Mouse (Mus musculus) brown adipose tissue, adult 24 weeks (tissue): ENCODE measurements around the gene Atad3a. TPM values are rescaled to one million over a fixed set of nuclear protein-coding genes. Genes with fewer than 3 reads are reported as not detected.

Source experiments
- H3K27ac ChIP-seq: fragments of 200-500 bp; replicated peaks from 2 replicates; pipeline ENCODE4 v1.5.1; 2012; ENCODE audit warnings: low read depth, mild to moderate bottlenecking, low read length
- H3K4me1 ChIP-seq: fragments of 200-500 bp; 2 replicates; pipeline ENCODE4 v1.6.1; 2012; ENCODE audit warnings: low read length, mixed read lengths; ENCODE audit not compliant: control insufficient read depth, insufficient read depth, insufficient read length
- H3K4me3 ChIP-seq: fragments of 200-500 bp; 2 replicates; pipeline ENCODE4 v1.5.1; 2012; ENCODE audit warnings: low read depth, mild to moderate bottlenecking, low read length, moderate library complexity; ENCODE audit not compliant: insufficient read depth
- polyA plus RNA-seq: library from polyadenylated mRNA; stranded (reverse); fragments of >200 nt; gene quantifications from 2 replicates; pipeline ENCODE4 v1.2.4, GENCODE M21; 2012; ENCODE audit not compliant: missing spikeins, insufficient read depth, insufficient read length

The Atad3a gene
- polyA plus RNA-seq, 1 experiment, result 57.0 TPM

- peak overlapping the region; percentile 85 for H3K27ac ChIP-seq
Observed at GRCm38 (mm10) chr4:155783486-155784080, 22.7 kb upstream of the Atad3a start.

GRCm38 (mm10) chr4:155780895-155781294 lies 20.0 kb upstream of the Atad3a start:
- Histone ChIP-seq H3K4me3 (no peak overlapping the region), H3K4me1 (peaks cover 21% of the 10 kb centered on the region), H3K27ac (peak overlapping the region; percentile 91)

More at GRCm38 (mm10) chr4:155783486-155784080, 22.7 kb upstream of the Atad3a start:
- Histone ChIP-seq H3K4me3 (peak overlapping the region; percentile 82), H3K4me1 (peaks cover 11% of the 10 kb centered on the region)

DNA sequence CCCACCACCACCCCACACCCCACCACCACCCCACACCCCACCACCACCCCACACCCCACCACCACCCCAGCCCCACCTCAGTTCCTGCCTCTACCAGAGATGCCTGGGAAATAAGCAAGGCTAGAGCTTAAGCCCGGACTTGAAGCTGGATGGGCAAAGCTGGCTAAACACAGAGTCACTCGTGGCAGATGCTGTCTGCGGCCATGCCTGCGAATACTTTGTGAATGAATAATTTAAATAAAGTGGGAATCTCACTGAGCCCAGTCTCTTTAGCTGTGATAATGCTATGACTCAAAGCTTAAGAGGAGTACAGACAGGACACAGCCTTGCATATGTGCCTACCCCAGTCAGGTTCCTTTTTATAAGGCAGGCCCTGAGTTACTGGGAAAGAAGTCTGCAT lies 18.6 kb upstream of the Atad3a start:
- peak overlapping the region; percentile 75; the same call in 1 of the 2 replicates for H3K27ac ChIP-seq

DNA sequence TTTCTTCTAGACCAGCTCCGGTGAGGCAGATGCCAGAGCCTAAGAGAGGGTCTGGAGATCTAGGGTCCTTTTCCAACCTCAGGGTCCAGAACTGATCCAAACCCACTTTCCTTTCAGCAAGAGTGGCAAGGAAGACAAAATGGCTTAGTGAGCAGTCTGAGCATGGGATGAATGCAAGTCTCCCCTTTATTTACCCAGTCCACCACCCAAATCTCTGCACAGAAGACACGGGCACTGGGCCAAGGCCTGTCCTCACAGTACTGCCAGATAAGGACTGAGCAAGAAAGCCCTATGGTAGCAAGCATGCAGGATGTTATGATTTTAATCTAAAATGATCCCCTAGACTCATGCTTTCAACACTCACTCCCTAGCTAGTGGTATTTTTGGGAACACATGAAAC lies 16.9 kb upstream of the Atad3a start:
- 0 out of 2 replicates have a peak overlapping the region, but pooled peaks have one; percentile 6 for H3K27ac ChIP-seq
- peaks cover 25% of the 10 kb centered on the region for H3K4me1 ChIP-seq
- H3K4me3 ChIP-seq, result no peak overlapping the region

More for the DNA sequence above, 18.6 kb upstream of the Atad3a start:
- Histone ChIP-seq H3K4me1 (peaks cover 25% of the 10 kb centered on the region), H3K4me3 (no peak overlapping the region)

DNA sequence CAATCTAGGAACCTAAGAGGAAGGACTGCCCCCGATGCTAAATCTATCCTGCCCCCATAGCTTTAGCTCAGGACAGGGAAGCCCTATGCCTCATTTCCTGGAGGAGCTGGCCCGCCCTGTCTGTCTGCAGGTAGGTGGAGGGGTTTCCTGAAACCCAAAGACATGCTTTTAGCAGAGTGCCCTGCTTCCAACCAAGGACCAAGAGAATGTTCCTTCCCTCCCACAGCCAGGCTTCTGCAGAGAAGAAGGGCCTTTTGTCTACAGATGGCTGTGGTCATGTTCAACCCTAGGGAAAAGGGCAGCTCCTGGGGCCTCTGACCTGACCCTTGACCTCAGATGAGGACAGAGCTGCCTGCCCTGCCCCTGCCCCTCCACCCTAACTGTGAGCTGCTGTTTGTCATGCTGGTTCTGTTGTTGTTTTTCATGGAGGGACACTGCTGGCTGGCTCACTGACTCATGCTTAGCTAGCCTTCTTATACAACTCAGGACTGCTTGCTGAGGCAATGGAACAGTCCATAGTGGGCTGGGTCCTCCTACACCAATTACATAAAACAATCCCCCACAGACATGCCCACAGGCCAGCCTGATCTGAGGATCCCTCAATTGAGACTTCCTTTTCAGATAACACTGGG lies 15.9 kb upstream of the Atad3a start:
- Histone ChIP-seq H3K4me1 (peaks cover 25% of the 10 kb centered on the region), H3K27ac (peak overlapping the region; percentile 97), H3K4me3 (no peak overlapping the region)

GRCm38 (mm10) chr4:155775855-155776254 lies 15.0 kb upstream of the Atad3a start:
- Histone ChIP-seq H3K27ac (peak overlapping the region; percentile 97), H3K4me3 (no peak overlapping the region), H3K4me1 (peaks cover 22% of the 10 kb centered on the region)

DNA sequence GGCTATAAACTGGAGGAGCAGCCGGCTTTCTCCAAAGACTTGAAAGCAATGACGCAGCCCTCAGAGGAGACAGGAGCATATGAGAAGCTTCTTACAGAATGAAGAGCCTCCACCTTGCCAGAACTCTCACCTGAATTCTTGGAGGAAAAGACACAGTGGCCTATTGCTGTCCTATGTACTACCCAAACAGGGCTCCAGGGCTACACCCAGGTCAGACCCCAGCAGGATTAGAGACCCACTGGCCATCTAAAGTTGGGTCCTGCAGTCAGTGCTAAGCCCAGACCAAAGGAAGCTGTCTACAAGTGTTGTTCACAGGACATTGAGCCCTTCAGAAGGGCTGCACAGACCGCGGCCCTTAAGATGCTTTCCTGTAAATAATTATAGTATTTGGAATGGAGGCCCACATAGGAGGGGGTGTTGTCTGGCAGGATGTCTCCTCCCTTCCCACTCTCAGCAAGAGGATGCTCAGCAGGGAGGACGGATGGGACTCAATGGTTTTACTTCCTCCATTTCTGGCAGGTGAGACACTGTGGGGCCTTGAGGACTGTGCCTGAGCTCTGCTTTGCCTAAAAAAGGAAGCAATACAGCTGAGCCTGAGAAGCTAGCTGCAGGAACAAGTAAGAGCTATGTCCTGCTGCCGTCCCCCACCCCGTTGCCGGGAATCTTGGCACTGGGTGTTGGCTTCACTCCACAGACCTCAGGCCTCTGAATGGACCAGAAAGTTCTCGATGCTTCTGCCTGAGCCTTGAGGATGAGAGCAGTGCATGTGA lies 14.3 kb upstream of the Atad3a start:
- Histone ChIP-seq H3K27ac (peak overlapping the region; percentile 97), H3K4me3 (no peak overlapping the region)

GRCm38 (mm10) chr4:155774280-155774754 lies 13.4 kb upstream of the Atad3a start, which contains the start of gene Vwa1:
Gene Vwa1 (minus strand): TSS chr4:155774698.
- H3K4me1 ChIP-seq, result peaks cover 18% of the 10 kb centered on the region
- H3K4me3 ChIP-seq, result peak within 1 kb of the TSS; percentile 56
- peak within 1 kb of the TSS; percentile 97 for H3K27ac ChIP-seq

More for the DNA sequence above, 14.3 kb upstream of the Atad3a start:
- H3K4me1 ChIP-seq, result peaks cover 20% of the 10 kb centered on the region

- peaks cover 15% of the 10 kb centered on the region for H3K4me1 ChIP-seq
- H3K4me3 ChIP-seq, result peak overlapping the region; percentile 56
- H3K27ac ChIP-seq, result no peak overlapping the region
Observed at GRCm38 (mm10) chr4:155773335-155774078, 12.6 kb upstream of the Atad3a start.

- no peak overlapping the region for H3K27ac ChIP-seq
- H3K4me3 ChIP-seq, result no peak overlapping the region
- H3K4me1 ChIP-seq, result peaks cover 15% of the 10 kb centered on the region
Observed at GRCm38 (mm10) chr4:155772786-155773185, 11.9 kb upstream of the Atad3a start.

DNA sequence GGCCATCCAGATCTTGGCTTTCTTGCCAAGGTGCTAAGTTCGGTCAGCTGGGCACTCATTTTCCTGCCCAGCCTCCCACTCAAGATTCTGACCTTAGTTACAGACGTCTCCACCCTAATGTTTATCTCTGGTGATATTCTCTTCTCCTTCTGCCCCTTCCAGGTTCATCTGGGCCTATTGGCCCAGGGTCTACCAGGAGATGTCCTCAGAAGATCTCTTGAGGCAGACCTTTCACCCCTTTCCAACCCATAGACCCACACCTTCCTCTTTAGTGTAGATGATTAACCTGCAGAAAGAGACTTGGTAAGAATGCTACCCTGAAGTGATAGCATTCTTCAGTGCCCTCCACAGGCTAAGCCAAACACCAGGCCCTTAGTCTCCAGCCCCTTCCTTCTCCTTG lies 10.8 kb upstream of the Atad3a start:
- no peak overlapping the region for H3K27ac ChIP-seq
- H3K4me1 ChIP-seq, result peaks cover 10% of the 10 kb centered on the region
- H3K4me3 ChIP-seq, result no peak overlapping the region

DNA sequence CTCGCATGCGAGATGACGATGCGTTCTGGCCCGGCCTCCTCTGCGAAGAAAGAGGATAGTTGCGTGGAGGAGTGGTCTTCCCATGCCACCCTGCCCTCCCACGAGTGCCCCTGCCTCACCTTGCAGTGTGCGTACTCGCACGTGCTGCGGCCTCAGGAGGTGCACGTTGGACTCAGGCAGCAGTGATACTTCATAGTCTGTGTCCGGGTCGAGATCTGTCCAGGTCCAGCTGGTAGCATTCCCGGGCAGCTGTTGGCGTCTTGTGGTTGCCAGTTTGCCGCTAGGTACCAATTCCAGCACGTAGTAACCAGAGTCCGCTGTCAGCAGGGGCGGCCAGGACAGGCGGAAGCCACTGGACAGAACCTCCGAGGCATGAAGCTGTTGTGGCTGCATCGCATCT lies 9.7 kb upstream of the Atad3a start:
- H3K4me1 ChIP-seq, result peaks cover 2% of the 10 kb centered on the region; the same call in 1 of the 2 replicates
- H3K4me3 ChIP-seq, result peak overlapping the region; percentile 78; the same call in 1 of the 2 replicates
- no peak overlapping the region for H3K27ac ChIP-seq

DNA sequence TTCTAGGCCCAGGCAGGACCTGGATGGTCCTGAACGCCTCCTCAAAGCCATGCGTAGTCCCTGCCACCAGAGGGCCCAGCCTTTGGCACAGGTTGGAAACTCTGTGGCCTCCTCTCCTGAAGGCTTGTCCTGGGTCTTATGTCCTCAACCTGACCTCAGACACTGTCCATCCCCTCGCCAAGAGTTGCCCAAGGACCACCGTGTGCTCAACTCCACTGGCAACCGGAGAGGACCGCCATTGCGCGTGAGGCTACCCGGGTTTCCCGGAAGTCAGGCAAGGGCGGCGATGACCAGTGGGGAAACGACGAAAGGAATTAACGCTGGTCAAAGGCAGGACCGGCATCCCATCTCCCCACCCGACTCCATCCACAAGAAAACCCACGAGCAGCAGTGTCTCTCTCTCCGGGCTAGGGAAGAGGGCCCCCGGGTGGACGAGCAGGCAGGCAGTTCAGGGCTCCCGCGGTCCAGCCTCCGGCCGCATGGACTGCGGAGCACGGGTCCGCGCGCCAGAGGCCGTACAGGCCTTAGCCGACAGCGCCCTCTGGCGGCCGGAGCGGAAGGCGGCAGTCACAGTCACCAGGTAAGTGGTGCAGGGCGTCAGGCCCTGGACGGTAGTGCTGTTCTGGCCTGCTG lies 9.1 kb upstream of the Atad3a start:
- Histone ChIP-seq H3K27ac (peak overlapping the region; percentile 92), H3K4me1 (no peaks in the 10 kb centered on the region), H3K4me3 (peak overlapping the region; percentile 78)

GRCm38 (mm10) chr4:155769496-155769879 lies 8.6 kb upstream of the Atad3a start:
- H3K27ac ChIP-seq, result peak overlapping the region; percentile 92; the same call in 1 of the 2 replicates
- no peaks in the 10 kb centered on the region for H3K4me1 ChIP-seq
- peak overlapping the region; percentile 78 for H3K4me3 ChIP-seq
